9 mouse cellular contexts compared by ENCODE assay signal in genomic region chr14:25738591-25739001, GRCm38 (mm10). TPM values are rescaled to one million over a fixed set of nuclear protein-coding genes. Genes with fewer than 3 reads are reported as not detected.
DNase-seq lines count a peak whose midpoint lies in the region; ATAC-seq and TF ChIP-seq lines count a peak whose summit lies in the region.
"Had no signal": no experiment of that assay in that cellular context is flagged by ENCODE, and none has a peak within 500 bp of the region (broad histone marks: within the 10 kb centered on the region; RNA-seq: fewer than 3 reads in every experiment).

No protein-coding gene starts in this region.

- H3K9ac ChIP-seq in stomach, embryonic 14.5 days (replicated peaks; ENCODE audit: low read depth, low read length): no peak overlapping the region
- H3K9ac ChIP-seq: midbrain, embryonic 12.5 days had no signal

- ATAC-seq in stomach, embryonic 14.5 days (ENCODE audit: insufficient number of reproducible peaks, insufficient read depth, low FRiP score, low read depth): peak; percentile 16; the same call in 1 of the 2 replicates

- DNase-seq in kidney, adult 2 months: peak; percentile 29
- no peak for DNase-seq in kidney, adult 8-10 months
- DNase-seq in brain, adult 2 months (ENCODE audit: low read depth, low spot score): peak; percentile 34
- DNase-seq in heart, adult 9 months (ENCODE audit: low spot score in 2 of 2): peak; percentile 73 to 74
- DNase-seq in kidney, postnatal 4 days: peak; percentile 70 to 74
- no peak for DNase-seq in spleen, postnatal 14 days (ENCODE audit: low spot score in 2 of 2)
- DNase-seq in ovary, postnatal 14 days (ENCODE audit: low spot score): no peak

- no peak overlapping the region for H3K27ac ChIP-seq in kidney, adult 2 months (ENCODE audit: insufficient read depth, low read depth, low read length)
- peak overlapping the region; percentile 75; the same call in 1 of the 2 replicates for H3K27ac ChIP-seq in stomach, embryonic 14.5 days (ENCODE audit: low read length)
- H3K27ac ChIP-seq: midbrain, embryonic 12.5 days had no signal

- H3K9me3 ChIP-seq in stomach, embryonic 14.5 days (ENCODE audit: control insufficient read depth, low read depth, low read length): no peaks in the 10 kb centered on the region
- H3K9me3 ChIP-seq: midbrain, embryonic 12.5 days had no signal

- no peak for TF ChIP-seq CTCF in kidney, adult 2 months (conservative IDR thresholded peaks at IDR 0.05; ENCODE audit: insufficient read depth, insufficient read length, low read depth, low read length)

- H3K4me3 ChIP-seq in kidney, adult 2 months (ENCODE audit: insufficient read depth, low read depth, low read length): no peak overlapping the region
- no peak overlapping the region for H3K4me3 ChIP-seq in stomach, embryonic 14.5 days (ENCODE audit: low read depth, low read length)
- H3K4me3 ChIP-seq: midbrain, embryonic 12.5 days had no signal

- 39% methylated on average over 14 of the region's 14 CpGs for WGBS in kidney, adult 2 months
- WGBS in stomach, embryonic 14.5 days: 30% methylated on average over 14 of the region's 14 CpGs

- no peak for TF ChIP-seq POLR2A in kidney, adult 2 months (IDR thresholded peaks at IDR 0.05; ENCODE audit: low read depth, low read length)

- H3K4me2 ChIP-seq in stomach, embryonic 14.5 days (replicated peaks; ENCODE audit: low read depth, low read length): peak overlapping the region; percentile 12; the same call in 1 of the 2 replicates
- H3K4me2 ChIP-seq: midbrain, embryonic 12.5 days had no signal

- 0 out of 2 replicates have a peak, but pooled peaks cover 6% of the 10 kb centered on the region for H3K4me1 ChIP-seq in kidney, adult 2 months (ENCODE audit: control insufficient read depth, insufficient read depth, low read length)
- peaks cover 48% of the 10 kb centered on the region for H3K4me1 ChIP-seq in stomach, embryonic 14.5 days (ENCODE audit: control insufficient read depth, insufficient read depth, low read length)

- no peaks in the 10 kb centered on the region for H3K27me3 ChIP-seq in kidney, adult 2 months (replicated peaks; ENCODE audit: control insufficient read depth, insufficient read depth, low read length)
- H3K27me3 ChIP-seq in stomach, embryonic 14.5 days (ENCODE audit: control insufficient read depth, insufficient read depth, low read length): no peaks in the 10 kb centered on the region
- H3K27me3 ChIP-seq: midbrain, embryonic 12.5 days had no signal

- H3K36me3 ChIP-seq in kidney, adult 2 months (ENCODE audit: control insufficient read depth, insufficient read depth, low read length): no peaks in the 10 kb centered on the region
- peaks cover 7% of the 10 kb centered on the region; the same call in 1 of the 2 replicates for H3K36me3 ChIP-seq in stomach, embryonic 14.5 days (ENCODE audit: control insufficient read depth, insufficient read depth, low read length)
- H3K36me3 ChIP-seq: midbrain, embryonic 12.5 days had no signal

RNA-seq across cellular contexts. Expression of gene Zcchc24, which starts 30.2 kb away (rescaled TPM):
- polyA plus RNA-seq in kidney, adult 2 months (2012; rRNA removed): 12.4 TPM in 2 replicates
- 29.5 and 32.4 TPM in 2 replicates for polyA plus RNA-seq in stomach, embryonic 14.5 days (2014; fragmentation: Nextera tagmentation; extraction: Ambion mirVana)

RNA-seq across cellular contexts. Expression of gene Ppif, which starts 44.6 kb away (rescaled TPM):
- 164 and 168 TPM in 2 replicates for polyA plus RNA-seq in kidney, adult 2 months (2012; rRNA removed)
- polyA plus RNA-seq in stomach, embryonic 14.5 days (2014; fragmentation: Nextera tagmentation; extraction: Ambion mirVana): 48.1 and 48.3 TPM in 2 replicates

Comparison
In these comparisons a context has a peak if more than half of its experiments do, and no peak if none do; other contexts are left out.
1. DNase-seq: peak in kidney, adult 2 months (single experiment), brain, adult 2 months (single experiment), heart, adult 9 months (2 of 2) and kidney, postnatal 4 days (2 of 2); none in kidney, adult 8-10 months (0 of 2), spleen, postnatal 14 days (0 of 2) and ovary, postnatal 14 days (single experiment).